Mouse (Mus musculus) cerebral cortex, adult 2 months (tissue): ENCODE results near the gene Mboat2.

Source experiments
- WGBS: fragments of 180-500 bp; shearing (Covaris S2); methylation state at CpG from one replicate; pipeline ENCODE4 v1.1.7; 2018; 5-methylcytosine and 5-hydroxymethylcytosine counted together

The Mboat2 gene

DNA sequence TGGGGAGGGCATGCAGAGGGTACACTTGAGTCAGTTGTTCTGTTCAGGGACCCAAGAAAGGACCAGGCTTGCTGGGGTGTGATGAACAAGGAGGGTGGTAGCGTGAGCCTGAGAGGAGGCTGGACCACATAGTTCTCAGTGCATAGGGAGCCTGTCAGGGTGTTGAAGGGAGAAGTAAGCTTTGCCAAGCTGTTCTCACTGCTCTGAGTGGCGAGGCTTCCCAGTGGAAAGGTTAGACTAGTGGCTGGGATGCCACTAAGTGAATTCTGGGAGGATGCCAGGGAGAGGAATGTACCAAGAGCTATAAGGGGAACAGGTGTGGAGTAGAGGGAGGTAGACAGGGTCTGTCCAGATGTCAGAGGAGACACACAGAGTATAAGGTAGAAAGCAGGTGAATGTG is 77.2 kb downstream of the Mboat2 start:
- WGBS = 87% methylated on average over 2 of the region's 2 CpGs

DNA sequence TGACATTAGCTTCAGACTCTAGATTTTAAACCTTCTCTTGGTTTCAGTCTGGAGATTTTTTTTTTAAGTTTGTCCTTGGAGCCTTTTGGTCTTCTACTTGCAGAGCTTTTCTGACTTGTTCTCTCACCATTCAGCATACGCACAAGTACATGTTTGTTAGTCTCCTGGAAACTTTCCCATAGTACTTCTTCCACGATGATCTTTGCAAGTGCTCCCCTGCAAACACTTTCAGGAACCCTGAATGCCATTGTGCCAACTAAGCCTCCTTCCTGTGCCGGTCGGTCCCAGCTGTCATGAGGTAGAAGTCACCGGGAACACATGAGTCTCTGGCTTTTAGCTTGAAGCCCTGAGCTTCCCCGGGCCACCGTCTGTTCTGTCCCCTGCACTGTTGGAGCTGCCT is 79.0 kb downstream of the Mboat2 start:
- WGBS = 61% methylated on average over 7 of the region's 7 CpGs

- 63% methylated on average over 6 of the region's 6 CpGs for WGBS
These were observed 81.5 kb downstream of the Mboat2 start for GRCm38 (mm10) chr12:24912174-24912573.

DNA sequence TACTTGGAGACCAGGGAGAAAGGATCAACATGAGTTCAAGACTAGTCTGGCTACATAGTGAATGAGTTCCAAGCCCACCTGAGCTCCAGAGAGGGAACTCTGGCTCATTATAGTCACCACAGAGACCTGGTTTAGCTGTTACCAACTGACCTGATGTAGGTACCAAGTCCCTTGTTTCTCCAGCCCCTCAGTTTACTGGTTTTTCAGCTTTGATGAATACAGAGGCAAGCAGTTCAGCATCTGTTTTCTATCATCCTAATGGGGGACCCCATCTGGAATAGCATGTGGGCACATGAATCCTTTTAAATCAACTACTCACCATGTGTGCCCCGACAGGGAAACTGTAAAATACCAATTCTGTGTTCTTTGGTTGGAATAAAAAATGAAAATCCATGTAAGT is 82.2 kb downstream of the Mboat2 start:
- WGBS = 96% methylated on average over 1 of the region's 1 CpGs

GRCm38 (mm10) chr12:24918575-24919262 is 88.0 kb downstream of the Mboat2 start:
- WGBS = 68% methylated on average over 12 of the region's 12 CpGs

DNA sequence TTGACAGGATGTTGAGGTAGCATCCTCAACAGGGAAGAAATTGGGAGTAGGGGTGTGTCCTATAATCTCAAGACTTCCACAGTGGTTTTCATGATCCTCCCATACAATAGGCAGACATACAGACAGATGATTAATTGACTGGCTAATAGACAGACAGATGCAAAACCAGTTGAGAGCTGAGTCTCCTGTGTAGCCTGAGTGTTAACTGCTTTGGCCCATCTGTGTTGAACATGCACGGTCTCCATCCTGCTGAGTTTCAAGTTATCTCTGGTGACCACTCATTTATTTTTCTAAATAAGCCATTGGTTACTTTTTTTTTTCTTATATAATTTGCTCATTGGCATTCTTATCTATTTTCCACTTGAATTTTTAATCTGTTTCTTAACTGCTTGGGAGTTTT is 90.2 kb downstream of the Mboat2 start:
- 93% methylated on average over 1 of the region's 1 CpGs for WGBS

GRCm38 (mm10) chr12:24924003-24924402 is 93.3 kb downstream of the Mboat2 start:
- WGBS = 92% methylated on average over 4 of the region's 4 CpGs

DNA sequence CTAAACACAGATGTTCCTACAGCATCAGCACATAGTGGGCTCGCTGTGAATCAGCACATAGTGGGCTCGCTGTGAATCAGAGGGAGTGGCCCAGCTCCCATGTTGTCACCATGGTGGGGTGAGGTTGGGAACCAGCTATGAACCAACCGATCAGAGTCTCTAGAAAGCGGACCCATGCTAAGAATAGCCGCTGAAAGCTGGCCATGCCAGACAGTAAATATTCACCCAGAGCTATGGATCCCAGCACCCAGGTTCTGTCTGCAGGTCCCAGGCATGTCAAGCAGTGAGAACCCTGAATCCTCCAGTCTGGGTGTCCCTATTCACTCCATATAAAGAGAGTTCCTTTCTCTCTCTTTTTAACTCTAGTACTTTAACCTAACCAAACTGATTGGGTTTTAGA is 94.6 kb downstream of the Mboat2 start:
- WGBS = 85% methylated on average over 5 of the region's 5 CpGs

DNA sequence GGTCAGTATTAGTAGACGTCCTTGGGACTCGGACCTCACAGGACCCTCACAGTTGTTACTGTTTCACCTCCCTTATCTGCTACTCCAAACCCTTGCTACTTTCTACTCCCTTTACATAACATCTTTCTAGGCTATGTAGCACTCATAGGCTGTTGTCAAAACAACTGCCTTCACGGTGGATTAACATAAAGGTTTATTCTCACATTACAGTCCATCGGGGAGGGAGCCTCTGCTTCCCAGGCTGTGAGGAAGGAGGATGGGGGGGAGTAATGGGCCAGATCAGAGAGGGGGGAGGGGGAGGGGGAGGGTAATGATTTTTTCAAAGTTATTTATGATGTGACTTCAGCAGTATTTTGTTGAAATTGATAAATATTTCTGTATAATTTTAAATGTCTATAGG is 95.0 kb downstream of the Mboat2 start:
- 62% methylated on average over 4 of the region's 4 CpGs for WGBS

DNA sequence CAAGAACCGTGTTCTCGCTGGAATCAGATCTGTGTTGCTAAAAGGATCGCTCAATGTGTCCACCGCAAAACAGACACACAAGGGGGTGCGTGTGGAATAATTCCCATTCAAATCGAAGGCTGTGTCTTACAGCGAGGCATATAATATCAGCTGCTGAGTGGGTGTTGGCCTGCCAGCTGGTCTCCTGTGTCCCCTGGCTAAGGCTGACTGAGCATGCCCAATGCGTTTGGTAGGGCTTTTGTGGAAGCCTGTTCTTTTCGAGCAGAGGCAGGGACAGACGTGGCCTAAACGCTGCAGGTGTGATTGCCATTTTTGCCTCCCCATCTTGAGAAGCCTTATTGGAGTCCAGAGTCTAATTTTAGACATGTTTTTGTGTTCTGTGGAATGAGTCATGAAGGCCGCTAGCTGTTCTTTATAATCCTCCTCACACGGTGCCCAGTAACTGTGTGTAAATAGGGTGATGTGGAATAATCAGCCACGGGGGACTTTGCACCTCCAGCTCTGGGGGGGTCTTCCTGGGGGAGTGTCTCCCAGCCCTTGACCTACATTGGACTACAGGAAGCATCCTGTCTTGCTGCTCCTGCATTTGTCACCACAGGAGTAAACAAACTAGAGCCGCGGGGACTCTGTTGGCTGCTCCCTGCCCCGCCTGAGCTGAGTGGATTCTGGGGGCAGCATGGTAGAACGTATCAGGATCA is 97.5 kb downstream of the Mboat2 start:
- WGBS = 37% methylated on average over 18 of the region's 18 CpGs

GRCm38 (mm10) chr12:24929043-24929442 is 98.4 kb downstream of the Mboat2 start:
- 64% methylated on average over 7 of the region's 7 CpGs for WGBS

DNA sequence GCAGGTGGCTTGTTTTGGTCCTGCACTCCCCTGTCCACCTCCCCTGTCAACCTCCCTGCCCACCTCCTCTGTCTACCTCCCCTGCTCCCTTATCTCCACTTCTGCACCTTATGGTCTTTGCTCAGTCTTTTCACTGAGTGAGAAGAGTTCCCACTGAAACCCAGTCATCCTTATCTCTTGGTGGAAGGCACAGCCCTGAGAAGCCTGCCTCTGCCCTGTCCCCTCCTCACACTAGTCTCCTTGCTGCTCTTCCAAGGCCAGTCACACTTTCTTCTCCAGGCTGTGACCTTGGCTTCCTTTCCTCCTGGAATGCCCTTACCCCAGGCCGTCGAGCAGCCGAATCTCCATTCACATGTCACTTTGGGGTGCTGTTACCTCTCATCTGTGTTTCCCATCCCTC is 100.1 kb downstream of the Mboat2 start:
- WGBS = 88% methylated on average over 3 of the region's 3 CpGs

GRCm38 (mm10) chr12:24932120-24932519 is 101.4 kb downstream of the Mboat2 start:
- WGBS = 83% methylated on average over 6 of the region's 6 CpGs

- 78% methylated on average over 1 of the region's 1 CpGs for WGBS
These were observed 102.6 kb downstream of the Mboat2 start for GRCm38 (mm10) chr12:24933206-24933775.

GRCm38 (mm10) chr12:24933996-24934395 is 103.3 kb downstream of the Mboat2 start:
- 78% methylated on average over 3 of the region's 3 CpGs for WGBS

- WGBS = 80% methylated on average over 1 of the region's 1 CpGs
These were observed 105.6 kb downstream of the Mboat2 start for GRCm38 (mm10) chr12:24936281-24936680.

DNA sequence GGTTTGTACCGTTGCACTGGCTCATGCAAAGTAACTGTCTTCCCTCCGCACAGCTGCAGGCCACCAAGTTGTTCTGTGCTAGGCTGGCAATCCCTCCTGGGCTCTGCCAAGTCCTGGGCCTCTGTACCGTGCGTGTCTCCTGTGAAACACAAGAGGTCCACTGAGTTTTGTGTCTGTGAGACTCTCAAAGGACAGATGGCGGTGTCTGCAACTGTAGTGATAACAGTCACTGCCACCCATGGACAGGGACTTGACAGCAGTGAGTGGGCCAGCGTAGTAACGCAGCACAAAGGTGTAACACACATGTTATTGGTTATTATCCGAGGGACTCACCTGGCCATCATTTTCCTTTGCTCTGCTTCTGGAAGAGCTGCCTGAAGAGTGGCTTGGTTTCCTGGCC is 108.7 kb downstream of the Mboat2 start:
- 86% methylated on average over 8 of the region's 8 CpGs for WGBS

DNA sequence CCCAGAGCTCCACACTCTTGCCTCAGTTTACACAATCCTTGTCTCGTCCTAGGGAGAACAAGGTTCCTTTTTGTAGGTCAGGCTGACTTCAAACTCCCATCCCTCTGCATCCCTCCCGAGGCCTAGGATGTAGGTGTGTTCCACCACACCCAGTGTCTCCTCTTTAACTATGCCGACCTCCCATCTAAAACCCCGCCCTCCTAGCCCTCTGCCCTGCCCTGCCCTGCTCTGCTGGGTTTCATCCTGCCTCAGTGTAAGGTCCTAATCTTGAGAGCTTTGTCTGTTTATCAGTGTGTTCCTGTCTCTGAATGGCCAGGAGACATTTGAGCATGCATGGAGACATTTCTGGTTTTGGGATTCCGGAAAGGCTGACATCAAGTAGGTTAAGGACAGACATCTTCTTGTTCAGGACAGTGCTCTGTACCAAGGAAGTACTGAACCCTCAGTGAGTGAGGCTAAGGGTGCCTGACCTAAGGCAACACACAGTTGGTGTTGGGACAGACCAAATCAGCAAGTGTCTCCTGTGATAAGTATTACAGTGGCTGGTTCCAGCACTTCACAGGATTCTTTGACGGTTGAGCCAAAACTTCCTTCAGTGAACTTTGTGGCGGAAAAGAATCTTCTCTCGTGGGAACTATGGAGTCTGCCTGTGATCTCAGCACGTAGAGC is 112.1 kb downstream of the Mboat2 start:
- WGBS = 80% methylated on average over 9 of the region's 9 CpGs

DNA sequence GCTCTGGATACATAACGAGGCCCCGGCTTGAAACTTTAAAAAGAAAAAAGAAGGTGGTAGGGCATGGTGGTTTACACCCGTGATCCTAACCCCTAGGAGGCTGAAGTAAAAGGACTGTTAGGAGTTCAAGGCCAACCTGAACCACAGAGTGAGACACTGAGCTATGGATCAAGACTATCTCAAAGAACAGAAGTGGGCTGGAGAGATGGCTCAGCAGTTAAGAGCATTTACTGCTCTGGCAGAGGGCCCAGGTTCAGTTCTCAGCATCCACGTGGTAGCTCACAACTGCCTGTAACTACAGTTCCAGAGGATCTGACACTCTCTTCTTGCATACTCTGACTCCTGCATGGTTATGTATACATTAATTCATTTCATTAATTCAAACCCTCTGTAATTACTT is 112.7 kb downstream of the Mboat2 start:
- 75% methylated on average over 4 of the region's 4 CpGs for WGBS

DNA sequence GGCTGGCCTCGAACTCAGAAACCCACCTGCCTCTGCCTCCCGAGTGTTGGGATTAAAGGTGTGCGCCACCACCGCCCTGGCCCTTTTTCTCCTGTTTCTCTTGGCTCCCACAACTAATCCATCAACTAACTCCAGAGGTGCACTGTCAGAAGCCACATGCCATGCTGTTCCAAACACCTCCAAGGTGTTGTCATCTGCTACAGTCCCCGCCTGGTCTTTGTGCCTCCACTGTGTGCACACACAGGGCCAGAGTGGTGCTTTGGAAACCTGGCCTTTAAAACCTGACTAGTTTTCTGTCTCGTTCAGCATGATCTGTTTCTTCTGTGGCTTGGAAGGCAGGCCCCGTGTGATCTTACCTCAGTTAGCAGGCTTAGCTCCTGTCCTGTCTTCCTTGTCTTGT is 113.9 kb downstream of the Mboat2 start:
- 96% methylated on average over 7 of the region's 7 CpGs for WGBS

DNA sequence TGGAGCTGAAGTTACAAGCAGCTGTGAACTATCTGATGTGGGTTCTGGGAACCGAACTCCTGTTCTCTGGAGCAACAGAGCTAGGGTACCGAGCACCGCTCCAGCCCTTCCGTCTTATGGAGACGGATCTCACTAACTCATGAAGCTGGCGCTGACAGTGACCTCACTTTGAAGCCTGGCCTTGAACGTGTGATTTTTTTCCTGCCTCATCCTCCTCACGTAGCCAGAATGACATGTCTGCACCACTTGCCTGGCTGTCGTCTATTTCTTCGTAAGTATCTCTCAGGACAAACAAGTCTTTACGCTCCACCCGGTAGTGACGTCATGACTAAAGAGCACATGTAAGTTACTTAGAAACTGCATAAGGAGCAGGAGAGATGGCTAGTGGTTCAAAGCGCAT is 116.4 kb downstream of the Mboat2 start:
- 91% methylated on average over 14 of the region's 14 CpGs for WGBS

DNA sequence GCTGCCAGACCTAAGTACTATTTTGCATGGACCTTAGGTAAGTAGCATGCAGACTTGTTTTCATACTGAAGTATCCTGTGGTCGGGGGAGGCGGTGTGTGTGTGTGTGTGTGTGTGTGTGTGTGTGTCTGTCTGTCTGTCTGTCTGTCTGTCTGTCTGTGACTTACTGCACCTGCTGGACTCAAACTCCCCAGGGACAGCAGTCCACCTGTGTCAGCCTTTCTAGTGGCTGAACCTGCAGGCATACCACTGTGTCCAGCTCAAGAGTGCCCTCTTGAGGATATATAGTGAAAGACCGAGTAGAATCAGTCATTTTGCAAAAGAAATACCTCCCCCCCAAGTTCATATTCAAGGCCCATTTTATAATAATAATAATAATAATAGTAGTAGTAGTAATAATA is 117.7 kb downstream of the Mboat2 start:
- WGBS = 66% methylated on average over 3 of the region's 3 CpGs
